Mouse (Mus musculus) kidney, embryonic 16.5 days (tissue): ENCODE data around the gene Mpzl3. TPM values are rescaled to one million over a fixed set of nuclear protein-coding genes. Genes with fewer than 3 reads are reported as not detected.

Experiments used
- ATAC-seq: fragments of 200-750 bp; cut with Nextera tagmentation; 2 replicates; pipeline ENCODE4 v1.8.0; 2017; ENCODE audit warnings: moderate TSS enrichment; ENCODE audit not compliant: low FRiP score, low TSS enrichment
- H3K27ac ChIP-seq: fragments of 300-500 bp; sonication (generic); 2 replicates; pipeline ENCODE4 v1.5.1; 2014; ENCODE audit warnings: low read length
- H3K27me3 ChIP-seq: fragments of 300-500 bp; sonication (generic); 2 replicates; pipeline ENCODE4 v1.6.1; 2014; ENCODE audit warnings: low read length, control low read depth, mixed read lengths; ENCODE audit not compliant: insufficient read depth
- H3K36me3 ChIP-seq: fragments of 300-500 bp; sonication (generic); 2 replicates; pipeline ENCODE4 v1.6.1; 2014; ENCODE audit warnings: low read length, control low read depth, mixed read lengths; ENCODE audit not compliant: insufficient read depth
- H3K4me1 ChIP-seq: fragments of 300-500 bp; sonication (generic); 2 replicates; pipeline ENCODE4 v1.6.1; 2014; ENCODE audit warnings: low read length, control low read depth, mixed read lengths; ENCODE audit not compliant: insufficient read depth
- H3K4me2 ChIP-seq: fragments of 300-500 bp; sonication (generic); replicated peaks from 2 replicates; pipeline ENCODE4 v1.6.1; 2014; ENCODE audit warnings: low read depth, low read length
- H3K4me3 ChIP-seq: fragments of 300-500 bp; sonication (generic); 2 replicates; pipeline ENCODE4 v1.5.1; 2014; ENCODE audit warnings: mild to moderate bottlenecking, low read length
- H3K9ac ChIP-seq: fragments of 300-500 bp; sonication (generic); replicated peaks from 2 replicates; pipeline ENCODE4 v1.6.1; 2014; ENCODE audit warnings: low read length
- H3K9me3 ChIP-seq: fragments of 300-500 bp; sonication (generic); 2 replicates; pipeline ENCODE4 v1.6.1; 2016; ENCODE audit warnings: low read length, control low read depth
- WGBS: fragments of 180-500 bp; shearing (Covaris S2); extraction: QIAGEN DNeasy Blood & Tissue Kit; methylation state at CpG from one replicate; pipeline ENCODE4 v1.1.7; 2014; 5-methylcytosine and 5-hydroxymethylcytosine counted together
- polyA plus RNA-seq: library from polyadenylated mRNA; unstranded; fragments of >200 nt; fragmentation: Nextera tagmentation; extraction: Ambion mirVana; gene quantifications from 2 replicates; pipeline ENCODE4 v1.2.1, GENCODE M21; 2015

The Mpzl3 gene
- polyA plus RNA-seq, 1 experiment from 2014 or later, result 3.7 TPM

DNA sequence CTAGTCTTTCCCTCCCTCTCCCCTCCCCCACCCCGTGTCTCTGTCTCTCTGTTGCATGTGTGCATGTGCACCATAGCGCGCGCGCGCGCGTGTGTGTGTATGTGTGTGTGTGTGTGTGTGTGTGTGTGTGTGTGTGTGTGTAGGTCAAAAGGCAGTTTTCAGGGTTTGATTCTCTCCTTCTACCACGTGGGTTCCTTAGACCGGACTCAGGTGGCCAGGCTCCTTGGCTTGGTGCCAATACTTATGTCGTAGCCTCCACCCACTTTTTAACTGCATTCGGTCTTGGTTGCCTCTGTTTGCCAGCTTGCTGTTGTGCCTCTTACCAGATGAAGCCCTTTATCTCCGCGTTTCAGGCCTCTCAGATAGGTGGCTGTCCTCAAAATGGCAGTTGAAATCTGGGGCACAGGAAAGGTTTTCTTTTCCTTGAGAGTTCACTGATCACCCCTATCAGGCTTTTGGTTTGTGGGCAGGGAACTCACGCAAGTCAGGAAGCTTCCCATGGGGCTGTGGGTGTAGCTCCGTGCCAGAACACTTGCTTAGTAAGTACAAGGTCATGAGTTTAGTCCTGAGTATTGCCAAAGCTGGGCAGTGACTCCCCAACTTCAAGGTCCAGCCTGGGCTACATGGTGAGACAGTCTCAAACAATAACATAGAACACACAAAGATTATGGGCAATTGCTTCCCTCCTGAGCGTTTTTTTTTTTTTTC lies 13.7 kb upstream of the Mpzl3 start:
- peak overlapping the region; percentile 48 for H3K4me2 ChIP-seq
- peaks cover 43% of the 10 kb centered on the region for H3K27me3 ChIP-seq
- H3K9ac ChIP-seq, result no peak overlapping the region; the same call in 1 of the 2 replicates
- ATAC-seq, result peak; percentile 46; the same call in 1 of the 2 replicates
- WGBS, result 33% methylated on average over 17 of the region's 17 CpGs
- peak overlapping the region; percentile 15; the same call in 1 of the 2 replicates for H3K4me3 ChIP-seq
- H3K27ac ChIP-seq, result peak overlapping the region; percentile 78
- peaks cover 28% of the 10 kb centered on the region for H3K4me1 ChIP-seq
- no peaks in the 10 kb centered on the region for H3K36me3 ChIP-seq
- H3K9me3 ChIP-seq, result no peaks in the 10 kb centered on the region

DNA sequence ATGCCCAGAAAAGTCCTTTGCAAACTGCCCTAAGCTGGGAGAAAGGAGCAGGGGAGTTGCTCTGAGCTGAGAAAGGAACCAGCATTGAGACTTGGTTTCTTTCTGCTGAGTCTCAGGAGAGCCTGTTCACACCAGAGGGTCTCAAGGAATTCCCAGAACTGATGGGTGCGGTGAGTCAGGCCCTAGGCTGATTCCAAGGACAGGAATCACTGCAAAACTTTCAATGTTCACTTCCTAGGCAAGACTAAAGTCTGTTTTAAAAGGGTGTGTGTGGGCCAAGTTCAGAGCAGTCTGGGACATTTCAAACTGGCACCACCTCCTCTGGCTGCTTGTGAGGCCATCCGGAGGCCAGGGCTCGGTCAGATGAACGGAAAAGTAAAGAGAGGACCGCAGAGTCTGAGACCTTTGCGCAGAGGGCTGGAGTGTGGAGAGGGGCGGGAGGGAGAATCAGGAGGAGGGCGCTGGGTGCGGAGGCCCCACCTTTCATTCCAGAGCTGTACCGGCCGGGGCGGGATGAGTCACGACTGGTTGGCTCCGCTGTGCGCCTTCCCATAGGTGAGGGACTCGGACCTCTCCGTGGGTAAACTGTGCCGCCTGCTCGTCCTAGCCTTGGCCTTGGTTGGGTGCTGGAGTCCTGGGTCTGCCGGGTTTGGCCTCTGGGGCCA lies 12.8 kb upstream of the Mpzl3 start:
- 2% methylated on average over 20 of the region's 20 CpGs for WGBS

DNA sequence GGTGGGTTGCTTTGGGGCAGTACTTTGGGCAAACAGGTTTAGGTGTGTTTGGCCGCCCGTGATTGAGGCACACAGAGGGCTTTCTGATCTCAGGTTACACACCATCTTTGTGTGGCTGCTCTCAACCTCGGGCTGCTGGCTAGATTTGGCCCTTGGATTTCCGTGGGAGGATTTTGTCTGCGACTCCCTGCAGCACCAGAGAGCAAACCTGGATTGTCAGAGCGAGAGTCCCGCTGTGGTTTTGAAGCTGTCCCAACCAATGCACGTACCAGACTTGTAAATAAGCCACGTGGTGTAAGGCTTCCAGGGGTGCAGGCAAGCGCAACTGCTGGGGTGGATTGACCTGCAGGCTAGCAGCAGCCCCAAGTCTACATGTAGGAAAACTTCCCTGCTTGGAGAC lies 12.0 kb upstream of the Mpzl3 start:
- Histone ChIP-seq H3K4me2 (peak overlapping the region; percentile 62), H3K9ac (peak overlapping the region; percentile 63), H3K4me1 (peaks cover 28% of the 10 kb centered on the region), H3K9me3 (no peaks in the 10 kb centered on the region), H3K4me3 (peak overlapping the region; percentile 48), H3K36me3 (no peaks in the 10 kb centered on the region), H3K27me3 (peaks cover 43% of the 10 kb centered on the region), H3K27ac (peak overlapping the region; percentile 78)
- WGBS, result 2% methylated on average over 10 of the region's 10 CpGs
- peak; percentile 55; the same call in 1 of the 2 replicates for ATAC-seq

More for the DNA sequence above, 12.8 kb upstream of the Mpzl3 start:
- no peaks in the 10 kb centered on the region for H3K36me3 ChIP-seq
- peak; percentile 95 for ATAC-seq
- H3K4me3 ChIP-seq, result peak overlapping the region; percentile 48
- H3K4me1 ChIP-seq, result peaks cover 28% of the 10 kb centered on the region
- peak overlapping the region; percentile 62 for H3K4me2 ChIP-seq
- H3K27me3 ChIP-seq, result peaks cover 43% of the 10 kb centered on the region
- peak overlapping the region; percentile 78 for H3K27ac ChIP-seq
- no peaks in the 10 kb centered on the region for H3K9me3 ChIP-seq
- H3K9ac ChIP-seq, result peak overlapping the region; percentile 63

DNA sequence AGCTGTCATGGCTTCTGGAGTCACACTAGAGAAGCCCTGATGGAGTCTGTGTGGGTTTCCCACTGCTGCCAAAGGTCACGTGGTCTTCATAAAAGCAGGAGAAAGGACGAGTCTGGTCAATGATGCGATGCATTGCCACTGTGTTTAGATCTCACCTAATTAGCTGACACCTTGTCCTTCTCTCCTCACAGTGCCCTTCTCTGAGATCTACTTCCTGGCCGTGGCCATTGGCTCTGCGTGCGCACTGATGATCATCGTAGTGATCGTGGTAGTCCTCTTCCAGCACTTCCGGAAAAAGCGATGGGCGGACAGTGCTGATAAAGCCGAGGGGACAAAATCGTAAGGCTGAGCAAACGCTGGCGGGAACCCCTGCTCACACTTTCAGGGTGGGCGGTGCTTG lies 8.0 kb upstream of the Mpzl3 start:
- Histone ChIP-seq H3K36me3 (no peaks in the 10 kb centered on the region), H3K9me3 (no peaks in the 10 kb centered on the region), H3K4me3 (no peak overlapping the region), H3K27ac (no peak overlapping the region), H3K27me3 (peaks cover 21% of the 10 kb centered on the region), H3K4me1 (peaks cover 16% of the 10 kb centered on the region), H3K4me2 (no peak overlapping the region), H3K9ac (no peak overlapping the region)
- ATAC-seq, result no peak
- 83% methylated on average over 16 of the region's 16 CpGs for WGBS

DNA sequence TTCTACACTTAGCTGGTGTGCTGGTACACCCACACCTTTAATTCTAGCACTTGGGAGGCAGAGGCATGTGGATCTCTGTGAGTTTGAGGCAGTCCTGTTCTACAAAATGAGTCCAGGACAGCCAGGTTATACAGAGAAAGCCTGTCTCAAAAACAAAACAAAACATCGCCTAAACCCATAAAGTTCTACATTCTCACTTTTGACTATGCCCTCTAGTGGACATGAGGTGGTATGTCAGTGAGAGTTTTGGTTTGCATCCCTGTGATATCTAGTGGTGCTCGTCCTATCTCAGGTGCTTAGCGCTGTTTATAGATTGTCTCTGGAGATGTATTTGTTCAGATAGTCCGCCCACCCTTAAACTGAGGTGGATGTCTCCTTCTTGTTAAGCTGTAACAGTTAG lies 6.5 kb upstream of the Mpzl3 start:
- no peak overlapping the region for H3K27ac ChIP-seq
- H3K4me3 ChIP-seq, result no peak overlapping the region
- no peaks in the 10 kb centered on the region for H3K9me3 ChIP-seq
- no peak overlapping the region for H3K4me2 ChIP-seq
- 23% methylated on average over 4 of the region's 4 CpGs for WGBS
- ATAC-seq, result no peak
- H3K36me3 ChIP-seq, result no peaks in the 10 kb centered on the region
- peaks cover 5% of the 10 kb centered on the region for H3K4me1 ChIP-seq
- no peak overlapping the region for H3K9ac ChIP-seq
- H3K27me3 ChIP-seq, result peaks cover 17% of the 10 kb centered on the region; the same call in 1 of the 2 replicates

DNA sequence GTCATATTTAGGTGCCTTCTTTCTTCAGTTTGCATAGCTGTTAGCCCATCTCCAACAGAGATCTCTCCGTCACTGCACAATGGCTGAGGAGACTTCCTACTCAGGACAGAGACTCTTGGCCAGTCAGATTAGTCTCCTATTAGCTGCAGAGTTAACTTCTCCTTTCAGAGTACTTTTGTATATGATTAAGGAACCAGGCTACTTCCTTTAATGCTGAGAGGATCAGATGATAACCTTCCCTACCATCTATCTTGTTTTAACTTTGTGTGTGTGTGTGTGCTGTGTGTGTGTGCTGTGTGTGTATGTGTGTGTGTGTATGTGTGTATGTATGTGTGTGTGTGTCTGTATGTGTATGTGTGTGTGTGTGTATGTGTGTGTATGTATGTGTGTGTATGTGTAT lies 5.3 kb upstream of the Mpzl3 start:
- Histone ChIP-seq H3K4me3 (no peak overlapping the region), H3K4me2 (no peak overlapping the region), H3K9ac (no peak overlapping the region), H3K4me1 (no peaks in the 10 kb centered on the region), H3K27me3 (peaks cover 10% of the 10 kb centered on the region; the same call in 1 of the 2 replicates), H3K36me3 (no peaks in the 10 kb centered on the region), H3K27ac (no peak overlapping the region), H3K9me3 (no peaks in the 10 kb centered on the region)
- 94% methylated on average over 1 of the region's 1 CpGs for WGBS
- no peak for ATAC-seq

DNA sequence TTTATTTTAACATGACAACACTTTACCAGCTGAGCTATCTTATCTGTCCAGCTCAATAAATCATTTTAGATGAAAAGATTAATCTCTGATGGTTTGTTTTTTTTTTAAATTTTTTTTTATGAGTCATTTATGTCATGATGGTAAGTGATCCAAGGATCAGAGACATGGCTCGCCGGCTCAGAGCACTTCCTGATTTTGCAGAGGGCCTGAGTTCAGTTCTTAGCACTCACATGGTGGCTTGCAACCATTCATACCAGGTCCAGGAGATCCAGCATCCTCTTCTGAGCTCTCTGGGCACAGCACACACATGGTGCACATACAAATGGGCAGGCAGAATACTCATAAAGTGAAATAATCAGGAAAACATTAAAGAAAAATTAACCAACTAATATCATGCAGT lies 4.7 kb upstream of the Mpzl3 start:
- Histone ChIP-seq H3K27ac (no peak overlapping the region), H3K4me3 (no peak overlapping the region), H3K36me3 (no peaks in the 10 kb centered on the region), H3K27me3 (peaks cover 6% of the 10 kb centered on the region; the same call in 1 of the 2 replicates), H3K9ac (no peak overlapping the region), H3K4me2 (no peak overlapping the region), H3K9me3 (no peaks in the 10 kb centered on the region), H3K4me1 (no peaks in the 10 kb centered on the region)
- ATAC-seq, result no peak
- 90% methylated on average over 2 of the region's 2 CpGs for WGBS

DNA sequence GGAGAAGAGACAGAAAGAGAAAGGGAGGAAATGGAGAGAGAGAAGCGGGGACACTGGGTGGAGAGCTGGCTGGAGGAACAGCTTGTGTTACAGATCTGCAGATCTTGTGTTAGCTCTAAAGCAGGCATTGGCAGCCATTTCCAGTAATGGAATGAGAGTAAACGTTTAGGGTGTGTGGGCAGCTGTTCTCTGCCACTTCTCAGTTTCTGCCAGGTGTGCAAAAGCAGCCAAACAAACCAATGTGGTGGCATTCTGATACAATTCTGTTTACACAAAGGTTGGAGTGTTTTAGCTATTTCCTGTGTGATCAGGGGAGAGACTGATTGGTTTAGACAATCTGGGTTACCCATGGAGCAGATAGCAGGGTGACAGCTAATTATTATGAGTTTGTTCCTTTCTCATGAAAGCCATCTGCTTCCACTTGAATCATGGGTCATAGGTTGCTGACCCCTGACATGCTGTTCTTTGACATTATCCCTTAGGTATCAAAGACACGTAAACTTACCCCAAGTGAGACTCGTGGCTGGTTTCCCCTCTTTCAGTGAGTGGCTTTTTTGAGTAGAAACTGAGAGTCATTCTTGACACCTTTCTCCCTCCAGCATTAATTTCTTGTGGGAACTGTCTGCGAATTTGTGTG lies 3.4 kb downstream of the Mpzl3 start:
- Histone ChIP-seq H3K27me3 (no peaks in the 10 kb centered on the region; the same call in 1 of the 2 replicates), H3K4me1 (no peaks in the 10 kb centered on the region), H3K27ac (no peak overlapping the region), H3K36me3 (no peaks in the 10 kb centered on the region), H3K9ac (no peak overlapping the region), H3K4me2 (no peak overlapping the region), H3K4me3 (no peak overlapping the region), H3K9me3 (no peaks in the 10 kb centered on the region)
- no peak for ATAC-seq
- 33% methylated on average over 5 of the region's 5 CpGs for WGBS

DNA sequence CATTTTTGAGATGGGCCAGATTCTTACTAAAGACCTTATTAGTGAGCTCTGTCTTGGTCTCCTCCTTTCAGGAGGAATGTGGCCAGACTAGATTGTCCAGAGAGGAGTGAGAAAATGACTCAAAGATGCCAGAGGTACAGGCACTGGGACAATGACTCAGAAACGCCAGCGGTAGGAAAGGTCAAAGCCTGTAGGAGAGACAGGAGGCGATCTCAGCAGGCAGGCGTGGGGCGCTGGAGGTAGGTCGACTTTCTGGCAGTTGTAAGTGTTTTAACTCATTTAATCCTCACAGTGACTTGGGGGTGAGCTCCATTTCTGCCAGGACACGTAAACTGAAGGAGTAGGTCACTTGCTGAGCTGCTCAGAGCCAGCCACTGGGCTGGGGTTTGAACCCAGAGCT lies 5.2 kb downstream of the Mpzl3 start:
- no peak overlapping the region for H3K27ac ChIP-seq
- no peak overlapping the region for H3K4me3 ChIP-seq
- 45% methylated on average over 7 of the region's 7 CpGs for WGBS
- H3K27me3 ChIP-seq, result no peaks in the 10 kb centered on the region; the same call in 1 of the 2 replicates
- ATAC-seq, result no peak
- H3K4me1 ChIP-seq, result no peaks in the 10 kb centered on the region
- H3K9me3 ChIP-seq, result no peaks in the 10 kb centered on the region
- no peaks in the 10 kb centered on the region for H3K36me3 ChIP-seq
- H3K9ac ChIP-seq, result no peak overlapping the region
- H3K4me2 ChIP-seq, result no peak overlapping the region
